Mouse (Mus musculus): ENCODE results near the gene Sephs2. TPM values are rescaled to one million over a fixed set of nuclear protein-coding genes. Genes with fewer than 3 reads are reported as not detected.

Gene Sephs2
- polyA plus RNA-seq, 1 experiment from 2014 or later, result 180 TPM

DNA sequence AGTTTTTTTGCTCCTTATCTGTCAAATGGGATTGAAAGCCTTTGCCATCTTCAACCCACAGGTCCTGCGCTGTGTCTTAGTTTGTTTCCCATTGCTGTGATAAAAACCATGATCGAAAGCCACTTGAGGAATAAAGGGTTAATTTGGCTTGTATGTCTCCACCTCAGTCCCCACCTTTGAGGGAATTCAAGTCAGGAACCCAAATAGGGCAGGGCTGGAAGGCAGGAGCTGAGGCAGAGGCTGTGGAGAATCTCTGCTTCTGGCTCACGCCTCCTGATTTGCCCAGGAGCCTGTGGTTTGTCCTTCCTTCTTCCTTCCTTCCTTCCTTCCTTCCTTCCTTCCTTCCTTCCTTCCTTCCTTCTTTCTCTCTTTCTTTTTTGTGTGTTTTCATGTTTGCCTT lies 50.7 kb downstream of the Sephs2 start:
- Histone ChIP-seq H3K4me2 (ENCODE audit: low read depth, low read length) (peak overlapping the region; percentile 31), H3K9ac (ENCODE audit: low read depth, low read length) (peak overlapping the region; percentile 5), H3K27me3 (ENCODE audit: control insufficient read depth, insufficient read depth, low read depth, low read length) (no peaks in the 10 kb centered on the region), H3K4me1 (ENCODE audit: control insufficient read depth, low read depth, low read length) (peaks cover 62% of the 10 kb centered on the region), H3K9me3 (replicated peaks; ENCODE audit: control insufficient read depth, low read length) (no peaks in the 10 kb centered on the region), H3K36me3 (ENCODE audit: control insufficient read depth, insufficient read depth) (no peaks in the 10 kb centered on the region), H3K27ac (ENCODE audit: low read length) (peak overlapping the region; percentile 94), H3K4me3 (ENCODE audit: low read depth, low read length) (no peak overlapping the region)
- 82% methylated on average over 3 of the region's 3 CpGs for WGBS (ENCODE audit: insufficient replicate concordance)
- ATAC-seq (ENCODE audit: low read depth), result no peak

Other genes starting within 250 kb of the Sephs2 start
- 19.5 and 20.9 TPM in 2 replicates for gene Maz, start 247.0 kb downstream of the Sephs2 start, polyA plus RNA-seq (2015; fragmentation: Nextera tagmentation; extraction: Ambion mirVana)
- 102 and 103 TPM in 2 replicates for gene Kif22, start 231.6 kb downstream of the Sephs2 start, polyA plus RNA-seq (2015; fragmentation: Nextera tagmentation; extraction: Ambion mirVana)
- gene Zg16, start 186.7 kb downstream of the Sephs2 start, polyA plus RNA-seq (2015; fragmentation: Nextera tagmentation; extraction: Ambion mirVana), result 0.58 TPM in 1 of 2 replicates, not detected in the other
- 8.1 and 8.7 TPM in 2 replicates for gene AI467606, start 182.7 kb downstream of the Sephs2 start, polyA plus RNA-seq (2015; fragmentation: Nextera tagmentation; extraction: Ambion mirVana)
- 74.1 and 76.6 TPM in 2 replicates for gene Qprt, start 151.8 kb downstream of the Sephs2 start, polyA plus RNA-seq (2015; fragmentation: Nextera tagmentation; extraction: Ambion mirVana)
- gene Spn, start 136.2 kb downstream of the Sephs2 start, polyA plus RNA-seq (2015; fragmentation: Nextera tagmentation; extraction: Ambion mirVana), result 5.5 and 6.3 TPM in 2 replicates
- gene Cd2bp2, start 78.0 kb downstream of the Sephs2 start, polyA plus RNA-seq (2015; fragmentation: Nextera tagmentation; extraction: Ambion mirVana), result 17.4 and 18.1 TPM in 2 replicates
- 13.7 and 15.1 TPM in 2 replicates for gene Tbc1d10b, start 65.6 kb downstream of the Sephs2 start, polyA plus RNA-seq (2015; fragmentation: Nextera tagmentation; extraction: Ambion mirVana)
- 61.0 and 92.3 TPM in 2 replicates for gene Mylpf, start 65.2 kb downstream of the Sephs2 start, polyA plus RNA-seq (2015; fragmentation: Nextera tagmentation; extraction: Ambion mirVana)
- gene Zfp553, start 41.0 kb downstream of the Sephs2 start, polyA plus RNA-seq (2015; fragmentation: Nextera tagmentation; extraction: Ambion mirVana), result 5.7 and 5.9 TPM in 2 replicates
- 10.1 and 11.1 TPM in 2 replicates for gene Sept1, start 40.9 kb downstream of the Sephs2 start, polyA plus RNA-seq (2015; fragmentation: Nextera tagmentation; extraction: Ambion mirVana)
- 11.0 and 13.8 TPM in 2 replicates for gene Zfp771, start 29.8 kb downstream of the Sephs2 start, polyA plus RNA-seq (2015; fragmentation: Nextera tagmentation; extraction: Ambion mirVana)
- gene Dctpp1, start 13.3 kb downstream of the Sephs2 start, polyA plus RNA-seq (2015; fragmentation: Nextera tagmentation; extraction: Ambion mirVana), result 79.8 and 83.4 TPM in 2 replicates
- gene Itgal, start 22.2 kb upstream of the Sephs2 start, polyA plus RNA-seq (2015; fragmentation: Nextera tagmentation; extraction: Ambion mirVana), result 5.4 and 6.7 TPM in 2 replicates
- gene Zfp768, start 71.5 kb upstream of the Sephs2 start, polyA plus RNA-seq (2015; fragmentation: Nextera tagmentation; extraction: Ambion mirVana), result 4.1 and 4.2 TPM in 2 replicates
- 1.7 and 2.0 TPM in 2 replicates for gene Zfp747, start 102.0 kb upstream of the Sephs2 start, polyA plus RNA-seq (2015; fragmentation: Nextera tagmentation; extraction: Ambion mirVana)
- 1.3 TPM in 2 replicates for gene 9130019O22Rik, start 113.1 kb upstream of the Sephs2 start, polyA plus RNA-seq (2015; fragmentation: Nextera tagmentation; extraction: Ambion mirVana)
- gene E430018J23Rik, start 119.6 kb upstream of the Sephs2 start, polyA plus RNA-seq (2015; fragmentation: Nextera tagmentation; extraction: Ambion mirVana), result 1.8 and 1.9 TPM in 2 replicates
- gene Zfp764, start 132.8 kb upstream of the Sephs2 start, polyA plus RNA-seq (2015; fragmentation: Nextera tagmentation; extraction: Ambion mirVana), result 1.3 and 1.4 TPM in 2 replicates
- 8.0 and 8.3 TPM in 2 replicates for gene Zfp688, start 148.0 kb upstream of the Sephs2 start, polyA plus RNA-seq (2015; fragmentation: Nextera tagmentation; extraction: Ambion mirVana)
- 2.2 and 2.9 TPM in 2 replicates for gene Zfp689, start 175.1 kb upstream of the Sephs2 start, polyA plus RNA-seq (2015; fragmentation: Nextera tagmentation; extraction: Ambion mirVana)
- gene Prr14, start 185.6 kb upstream of the Sephs2 start, polyA plus RNA-seq (2015; fragmentation: Nextera tagmentation; extraction: Ambion mirVana), result 18.6 and 22.8 TPM in 2 replicates
- 4.0 and 4.9 TPM in 2 replicates for gene Fbrs, start 205.1 kb upstream of the Sephs2 start, polyA plus RNA-seq (2015; fragmentation: Nextera tagmentation; extraction: Ambion mirVana)
- 12.2 and 13.6 TPM in 2 replicates for gene Srcap, start 237.9 kb upstream of the Sephs2 start, polyA plus RNA-seq (2015; fragmentation: Nextera tagmentation; extraction: Ambion mirVana)
- gene Gm42715, start 245.5 kb upstream of the Sephs2 start, polyA plus RNA-seq (2015; fragmentation: Nextera tagmentation; extraction: Ambion mirVana), result 5.1 and 5.5 TPM in 2 replicates